Mouse (Mus musculus) left cerebral cortex, postnatal 14 days (tissue): ENCODE data around the gene Fam174b. TPM values are rescaled to one million over a fixed set of nuclear protein-coding genes. Genes with fewer than 3 reads are reported as not detected.

ENCODE experiments used
- DNase-seq, 2 experiments: peaks; one replicate each; pipeline ENCODE4 v3.0.0; 2021 to 2022; ENCODE audit warnings: low spot score in 2 of 2, mixed read lengths in 1 of 2
- intact Hi-C: fragments of 180-260 bp; cut with DNase I; formaldehyde crosslinking; loops from one replicate; pipeline ENCODE4 v1.15.1; 2025
- microRNA-seq, 2 experiments: library from miRNA; unstranded; fragments of <30 nt; microRNA quantifications; one replicate each; pipeline ENCODE4 v1.2.0; 2022
- total RNA-seq, 2 experiments: library from RNA; stranded (reverse); gene quantifications; 2 replicates each; pipeline ENCODE4 v1.2.3; 2021

Fam174b gene
- total RNA-seq, 2 experiments from 2014 or later = 37.3 to 42.5 TPM

GRCm38 (mm10) chr7:73791096-73791495 lies 51.0 kb downstream of the Fam174b start:
- intact Hi-C loops = no loop called here
- peak in 1 of 2 experiments; percentile 12 for DNase-seq

GRCm38 (mm10) chr7:73792155-73792554 lies 52.1 kb downstream of the Fam174b start:
- intact Hi-C loops = no loop called here
- no peak for DNase-seq

GRCm38 (mm10) chr7:73792641-73793040 lies 52.5 kb downstream of the Fam174b start:
- no peak for DNase-seq
- intact Hi-C loops = no loop called here

GRCm38 (mm10) chr7:73809261-73809660 lies 69.2 kb downstream of the Fam174b start:
- DNase-seq = no peak
- intact Hi-C loops = loop anchor here (5.0 kb wide), 1 partner anchor 152 kb away; no protein-coding TSS in a partner anchor

- no peak for DNase-seq
- intact Hi-C loops = no loop called here
Measured at GRCm38 (mm10) chr7:73811439-73811838, 71.3 kb downstream of the Fam174b start.

- DNase-seq = no peak
- intact Hi-C loops = no loop called here
Measured at GRCm38 (mm10) chr7:73812176-73812575, 72.1 kb downstream of the Fam174b start.

GRCm38 (mm10) chr7:73813887-73814286 lies 73.8 kb downstream of the Fam174b start:
- intact Hi-C loops = no loop called here
- no peak for DNase-seq

- intact Hi-C loops = no loop called here
- no peak for DNase-seq
Measured at GRCm38 (mm10) chr7:73814454-73814853, 74.4 kb downstream of the Fam174b start.

GRCm38 (mm10) chr7:73816255-73816996 lies 76.3 kb downstream of the Fam174b start:
- DNase-seq = no peak
- intact Hi-C loops = no loop called here

- DNase-seq = no peak
- intact Hi-C loops = no loop called here
Measured at GRCm38 (mm10) chr7:73819366-73819765, 79.3 kb downstream of the Fam174b start.

Small RNA genes within 50 kb of the gene (microRNA-seq; reads per million reads assigned to microRNA genes)
- gene Mir7234 = 0 reads per million in 2 experiments

Other genes starting within 250 kb of the Fam174b start
- 10 to 100 TPM; 39.0 to 43.9 TPM for gene Chd2, start 198.5 kb upstream of the Fam174b start, total RNA-seq